Mouse (Mus musculus) T-helper 2 cell (primary cell): ENCODE measurements around the gene Dlgap1.

Source experiments
- in situ Hi-C: fragments of 300-600 bp; cut with MboI, MseI; formaldehyde crosslinking; loops from one replicate; pipeline ENCODE4 v1.15.1; 2025; ENCODE audit warnings: high pct_unique_total_duplicates

The Dlgap1 gene

DNA sequence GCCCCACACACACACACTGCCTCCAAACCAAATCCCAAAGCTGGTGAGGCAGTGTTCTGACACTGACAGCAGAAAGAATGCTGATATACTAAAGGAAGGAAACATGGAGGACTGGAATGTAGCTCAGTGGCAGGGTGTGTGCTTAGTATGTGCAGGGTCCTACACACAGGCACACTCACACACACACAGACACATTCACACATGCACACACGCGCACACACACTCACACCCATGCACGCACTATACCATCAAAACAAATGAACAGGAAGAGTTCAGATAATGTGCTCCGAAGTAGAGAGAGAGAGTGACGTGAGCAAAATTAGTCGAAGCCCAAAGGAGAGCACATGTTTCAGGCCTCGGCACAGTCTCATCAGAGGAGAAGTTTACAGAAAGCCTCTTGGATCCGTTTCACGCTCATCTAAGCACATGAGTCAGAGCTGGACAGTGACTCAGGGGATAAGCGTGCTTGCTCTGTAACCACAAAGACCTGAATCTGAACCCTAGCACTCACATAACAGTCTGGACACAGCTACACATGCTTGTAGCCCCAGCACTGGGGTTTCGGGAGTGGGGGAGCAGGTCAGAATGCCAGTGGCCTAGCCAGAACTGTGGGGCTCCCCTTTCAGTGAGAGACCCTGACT lies 750.9 kb downstream of the Dlgap1 start:
- in situ Hi-C loops, result no loop called here

DNA sequence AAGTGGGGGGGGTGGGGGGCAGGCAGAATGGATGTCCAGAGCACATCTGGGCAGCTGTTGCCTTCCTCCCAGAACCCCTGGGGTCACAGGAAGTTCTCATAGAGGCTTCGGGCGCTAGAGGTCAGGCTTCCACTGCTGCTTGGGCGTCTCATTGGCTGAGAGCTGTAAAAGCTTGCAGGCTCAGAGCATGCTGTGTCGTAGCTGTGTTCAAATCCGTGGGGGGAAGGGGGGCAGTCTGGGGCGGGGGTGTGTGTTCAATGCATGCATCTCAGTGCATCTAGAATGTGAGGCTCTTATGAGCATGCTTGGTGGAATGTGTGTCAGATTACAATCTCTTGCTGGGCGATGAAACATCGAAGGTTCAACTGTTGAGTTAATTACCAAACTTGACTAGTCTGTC lies 751.9 kb downstream of the Dlgap1 start:
- in situ Hi-C loops, result no loop called here

DNA sequence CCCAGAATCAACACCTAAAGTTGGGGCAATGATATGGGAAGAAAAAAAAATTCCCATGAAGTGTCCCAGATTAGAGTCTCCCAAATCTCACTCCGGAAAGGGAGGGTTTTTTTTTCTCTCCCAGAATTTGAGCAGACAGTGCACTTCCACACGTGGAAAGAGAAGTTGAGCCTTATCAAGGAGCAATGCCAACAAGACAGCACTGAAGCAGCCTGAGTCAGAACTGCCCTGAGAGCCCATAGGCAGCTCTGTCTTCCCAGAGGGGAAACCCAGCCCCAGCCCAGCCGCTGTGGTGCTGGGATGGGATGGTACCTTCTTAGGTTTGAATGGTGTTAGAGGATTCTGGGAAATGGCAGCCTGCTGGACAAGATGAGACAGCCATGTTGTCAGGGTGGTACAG lies 753.3 kb downstream of the Dlgap1 start:
- in situ Hi-C loops, result no loop called here

DNA sequence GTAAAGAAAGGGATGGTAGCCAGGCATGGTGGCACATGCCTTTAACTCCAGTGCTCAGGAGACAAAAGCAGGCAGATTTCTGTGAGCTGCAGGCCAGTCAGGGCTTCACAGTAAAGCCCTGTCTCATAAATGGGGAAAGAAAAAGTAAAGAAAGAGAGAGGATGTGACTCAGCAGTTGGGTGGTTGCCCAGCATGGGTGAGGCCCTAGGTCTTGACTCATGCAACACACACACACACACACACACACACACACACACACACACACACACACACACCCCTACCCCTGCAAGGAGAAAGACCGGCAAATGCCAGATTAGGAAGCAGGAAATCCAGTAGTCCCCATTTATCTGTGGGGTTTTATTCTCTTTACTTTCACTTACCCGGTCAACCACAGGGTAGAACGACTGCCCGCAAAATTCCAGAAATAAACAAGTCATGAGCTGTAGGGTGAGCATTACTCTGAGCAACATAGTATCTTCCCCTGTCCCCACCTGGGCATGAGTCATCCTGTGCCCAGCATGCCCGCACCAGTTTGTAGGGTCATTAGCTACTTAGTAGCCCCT lies 759.9 kb downstream of the Dlgap1 start:
- in situ Hi-C loops, result loop anchor here (25.0 kb wide), 1 partner anchor 234 kb away; no protein-coding TSS in a partner anchor

DNA sequence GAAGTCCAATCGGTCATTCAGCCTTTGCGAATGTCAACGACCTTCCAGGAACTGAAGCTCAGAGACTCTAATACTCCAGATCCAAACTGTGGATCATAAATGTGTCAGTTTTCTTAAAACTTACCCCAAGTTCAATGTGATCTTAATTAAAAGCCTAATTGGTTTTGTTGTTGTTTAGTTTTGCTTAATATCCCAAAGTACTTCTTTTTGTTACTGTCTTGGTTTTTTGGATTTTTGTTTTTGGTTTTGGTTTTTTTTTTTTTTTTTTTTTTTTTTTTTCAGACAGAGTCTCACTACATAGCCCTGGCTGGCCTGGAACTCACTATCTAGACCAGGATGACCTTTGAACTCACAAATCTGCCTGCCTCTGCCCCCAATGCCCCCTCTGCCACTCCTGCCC lies 765.9 kb downstream of the Dlgap1 start:
- in situ Hi-C loops, result loop anchor here (25.0 kb wide), 1 partner anchor 228 kb away; no protein-coding TSS in a partner anchor

DNA sequence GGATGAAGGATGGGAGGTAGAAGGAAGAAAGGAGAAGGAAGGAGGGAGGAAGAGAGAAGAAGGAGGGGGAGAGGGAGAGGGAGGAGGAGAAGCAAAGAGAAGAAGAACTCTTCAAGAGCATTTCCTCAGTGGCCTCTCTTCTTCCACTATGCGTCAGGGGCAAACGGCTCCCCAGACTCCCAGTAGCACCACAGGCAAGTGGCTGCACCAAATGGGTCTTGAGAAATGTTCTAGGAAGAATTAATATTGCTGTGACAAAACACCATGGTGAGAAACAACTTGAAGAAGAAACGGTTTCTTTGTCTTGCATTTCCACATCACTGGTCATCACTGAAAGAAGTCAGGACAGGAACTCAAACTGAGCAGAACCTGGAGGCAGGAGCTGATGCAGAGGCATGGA lies 766.5 kb downstream of the Dlgap1 start:
- in situ Hi-C loops, result loop anchor here (25.0 kb wide), 1 partner anchor 227 kb away; no protein-coding TSS in a partner anchor

DNA sequence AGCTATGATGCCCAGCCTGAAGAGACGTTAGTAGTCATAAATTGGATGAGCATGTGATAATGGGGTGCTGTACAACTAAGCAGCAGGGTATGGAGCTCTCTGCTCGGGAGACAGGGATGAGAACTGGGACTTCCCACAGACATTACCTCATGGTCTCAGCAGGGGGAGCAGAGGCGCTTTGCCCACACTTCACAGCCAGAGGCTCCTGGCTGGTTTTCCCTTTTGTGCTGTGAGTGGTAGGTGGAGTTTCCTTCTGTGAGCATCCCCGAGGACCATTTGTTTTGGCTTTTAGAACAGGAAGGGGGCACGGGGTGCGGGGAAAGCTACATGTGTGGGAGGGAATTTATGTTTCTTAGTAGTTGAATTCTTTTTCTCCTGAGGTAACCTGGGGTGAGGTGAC lies 768.6 kb downstream of the Dlgap1 start:
- in situ Hi-C loops, result loop anchor here (25.0 kb wide), 1 partner anchor 225 kb away; no protein-coding TSS in a partner anchor

DNA sequence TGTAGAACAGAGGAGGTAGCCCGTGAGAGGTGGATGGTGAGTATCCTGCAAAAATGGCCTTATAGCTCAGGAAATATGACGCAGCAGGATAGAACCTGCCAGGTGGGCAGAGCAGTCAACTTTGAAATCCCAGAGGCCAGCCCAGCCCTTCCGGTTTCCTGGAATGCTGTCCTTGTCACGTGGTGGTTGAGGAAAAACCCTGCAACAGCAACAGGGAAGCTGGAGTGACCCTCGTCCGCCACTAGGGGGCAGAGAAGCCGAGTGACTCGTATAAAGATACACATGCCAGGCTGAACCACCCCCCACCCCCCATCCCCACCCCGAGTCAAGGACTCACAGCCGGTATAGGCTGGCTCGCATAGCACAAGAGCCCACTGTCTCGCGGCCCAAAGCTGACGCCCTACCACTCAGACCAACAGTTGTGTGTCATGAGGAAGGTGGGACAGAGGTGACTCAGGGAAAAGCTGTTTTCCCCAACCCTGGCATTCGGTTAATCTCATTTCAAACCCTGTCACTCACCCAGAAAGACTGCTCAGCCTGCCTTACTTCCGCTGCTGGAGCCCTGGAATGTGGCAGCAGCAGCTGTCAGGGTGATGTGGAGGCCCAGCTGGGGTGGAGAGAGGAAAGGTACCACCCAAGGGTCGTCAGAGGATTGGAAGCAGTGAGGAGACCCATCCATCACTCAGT lies 769.4 kb downstream of the Dlgap1 start:
- in situ Hi-C loops, result loop anchor here (25.0 kb wide), 1 partner anchor 224 kb away; no protein-coding TSS in a partner anchor

DNA sequence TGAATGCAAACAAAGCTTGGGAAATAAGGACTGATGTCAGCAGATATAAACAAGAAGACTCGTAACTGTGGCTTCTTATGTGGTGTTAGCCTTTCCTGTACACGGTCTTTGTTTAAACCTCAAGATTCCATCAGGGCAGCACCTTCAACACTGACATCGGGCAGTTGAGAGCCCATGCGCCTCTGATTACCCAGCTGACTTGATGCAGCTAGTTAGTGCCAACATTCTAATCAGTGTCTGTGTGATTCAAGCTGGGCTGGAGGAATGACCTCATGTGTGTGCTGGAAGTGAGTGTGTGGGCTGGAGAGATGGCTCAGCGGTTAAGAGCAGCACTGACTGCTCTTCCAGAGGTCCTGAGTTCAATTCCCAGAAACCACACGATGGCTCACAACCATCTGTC lies 770.5 kb downstream of the Dlgap1 start:
- in situ Hi-C loops, result loop anchor here (25.0 kb wide), 1 partner anchor 223 kb away; no protein-coding TSS in a partner anchor

DNA sequence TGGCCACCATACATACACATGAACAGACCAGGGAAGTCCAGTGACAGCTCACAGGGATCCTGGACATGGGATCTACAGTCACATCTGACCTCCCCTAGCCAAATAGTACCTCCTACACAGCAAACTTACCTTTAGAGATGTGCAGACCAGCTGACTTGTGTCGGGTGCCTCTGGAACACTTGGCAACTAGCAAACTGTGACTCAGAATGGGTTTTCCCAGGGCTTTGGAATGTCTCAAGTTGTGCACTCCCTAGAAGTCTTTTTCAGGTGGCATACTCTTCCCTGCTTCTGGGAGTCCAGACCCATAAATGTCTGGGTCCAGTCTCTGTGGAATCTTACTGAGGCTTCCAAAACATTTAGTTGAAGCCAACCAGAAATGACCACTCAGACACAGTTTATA lies 772.8 kb downstream of the Dlgap1 start:
- in situ Hi-C loops, result loop anchor here (25.0 kb wide), 1 partner anchor 221 kb away; no protein-coding TSS in a partner anchor

DNA sequence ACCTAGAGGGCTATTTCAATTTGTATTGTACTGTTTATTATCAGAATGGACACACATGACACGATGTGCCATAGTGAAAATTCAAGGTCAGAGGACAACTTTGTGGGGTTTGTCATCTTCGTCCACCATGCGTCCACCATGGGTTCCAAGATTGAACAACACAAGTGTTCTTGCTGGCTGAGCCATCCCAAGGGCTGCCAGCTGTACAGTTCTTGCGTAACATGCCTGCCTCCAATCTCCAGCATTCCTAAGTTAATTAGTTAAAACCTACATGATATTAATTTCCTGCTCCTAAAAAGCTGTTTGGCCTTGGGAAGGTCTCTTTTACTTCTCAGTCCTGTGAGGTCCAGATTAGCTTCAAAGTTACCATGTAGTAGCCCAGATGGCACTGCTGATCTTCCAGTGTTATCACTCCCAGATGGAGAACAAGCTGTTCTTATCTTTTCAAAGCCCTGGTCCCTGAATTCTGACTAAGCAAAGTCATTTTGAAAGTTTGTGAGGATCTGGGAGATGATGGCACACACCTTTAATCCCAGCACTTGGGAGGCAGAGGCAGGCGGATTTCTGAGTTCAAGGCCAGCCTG lies 775.8 kb downstream of the Dlgap1 start:
- in situ Hi-C loops, result loop anchor here (5.0 to 25.0 kb wide), 2 partner anchors 88 to 218 kb away; no protein-coding TSS in a partner anchor

DNA sequence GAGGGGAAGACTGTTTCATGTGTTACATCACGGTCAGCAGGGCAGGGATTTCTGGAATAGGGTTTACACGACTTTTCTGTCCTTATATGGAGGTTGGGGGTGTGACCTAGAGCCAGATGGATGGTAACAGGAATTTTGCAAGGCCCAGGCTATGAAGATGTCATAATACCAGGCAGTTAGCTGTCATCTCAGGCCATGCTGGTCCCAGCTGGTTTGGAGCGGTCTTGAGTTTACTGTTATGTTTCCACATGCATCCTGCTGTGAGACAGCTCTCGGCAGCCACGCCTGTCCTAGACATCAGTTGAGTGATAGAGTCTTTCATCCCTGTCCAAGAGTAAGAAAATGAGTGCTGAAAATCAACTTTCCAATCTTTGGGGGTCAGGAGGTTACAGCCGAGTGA lies 776.5 kb downstream of the Dlgap1 start:
- in situ Hi-C loops, result loop anchor here (5.0 to 25.0 kb wide), 2 partner anchors 87 to 217 kb away; no protein-coding TSS in a partner anchor

DNA sequence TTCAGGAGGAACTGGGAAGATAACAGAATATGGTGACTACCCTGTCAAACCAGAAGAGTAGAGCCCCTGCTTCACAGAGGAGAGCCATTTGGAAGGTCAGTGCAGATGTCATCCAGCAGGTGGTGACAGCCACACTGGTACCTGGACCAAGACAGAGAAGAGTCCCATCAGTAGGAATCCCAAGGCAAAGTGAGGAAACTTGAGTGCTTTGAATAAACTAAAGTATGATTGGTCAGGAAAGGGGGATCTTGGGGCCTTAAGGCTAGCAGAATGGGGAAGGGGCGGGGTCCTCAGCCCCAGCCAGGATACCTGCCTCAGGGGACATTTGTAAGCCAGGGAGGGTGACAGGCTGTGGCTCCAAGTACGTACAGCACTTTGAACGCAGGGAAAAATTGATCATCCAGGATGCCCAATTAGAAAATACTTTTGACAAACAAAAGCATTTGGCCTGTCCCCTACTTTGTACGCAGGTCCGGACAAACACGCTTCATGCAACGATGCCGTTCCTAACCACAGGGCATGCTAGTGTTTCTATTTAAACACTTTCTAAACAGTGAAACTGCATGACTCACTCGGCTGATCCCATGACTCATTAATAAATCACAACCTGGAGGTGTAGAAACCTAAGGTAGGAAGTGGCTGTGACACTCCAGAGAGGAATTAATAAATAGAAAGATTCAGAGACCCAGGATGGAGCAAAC lies 777.7 kb downstream of the Dlgap1 start:
- in situ Hi-C loops, result loop anchor here (5.0 to 25.0 kb wide), 2 partner anchors 86 to 216 kb away; no protein-coding TSS in a partner anchor

DNA sequence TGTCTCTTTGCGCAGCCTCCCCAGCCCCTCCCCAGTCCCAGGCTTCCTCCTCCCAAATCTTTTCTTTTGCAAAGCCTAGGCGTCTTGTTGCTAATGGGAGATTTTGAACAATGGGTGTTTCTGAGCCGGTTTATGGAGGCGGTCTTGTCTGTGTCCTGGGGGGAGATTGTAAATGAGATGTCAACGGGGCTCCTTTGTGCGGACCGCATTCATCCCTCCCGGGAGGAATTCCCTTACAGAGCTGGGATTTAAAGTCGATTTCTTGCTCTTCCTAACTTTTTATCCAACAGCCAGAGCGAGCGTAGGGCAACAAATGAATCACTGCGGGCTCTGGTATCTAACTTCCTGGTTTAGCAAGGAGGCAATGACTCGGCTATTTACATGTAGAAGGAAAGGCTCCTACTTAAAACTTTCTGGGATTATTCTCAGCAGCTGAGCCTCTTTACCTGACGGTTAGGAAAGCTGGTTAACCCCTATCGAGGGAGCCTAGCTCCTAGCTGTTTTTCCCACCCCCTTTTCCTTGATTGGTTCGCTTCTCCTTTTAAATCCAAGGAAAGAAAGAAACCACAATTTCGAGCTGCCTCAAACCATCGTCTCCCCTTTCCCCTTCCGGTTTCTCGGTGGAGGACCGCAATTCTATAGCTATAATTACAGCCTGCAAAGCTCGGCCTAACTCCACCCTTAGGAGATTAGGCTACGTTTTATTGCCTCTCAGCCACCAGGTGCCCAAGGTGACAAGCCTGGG lies 779.0 kb downstream of the Dlgap1 start:
- in situ Hi-C loops, result loop anchor here (5.0 to 25.0 kb wide), 2 partner anchors 84 to 214 kb away; no protein-coding TSS in a partner anchor

DNA sequence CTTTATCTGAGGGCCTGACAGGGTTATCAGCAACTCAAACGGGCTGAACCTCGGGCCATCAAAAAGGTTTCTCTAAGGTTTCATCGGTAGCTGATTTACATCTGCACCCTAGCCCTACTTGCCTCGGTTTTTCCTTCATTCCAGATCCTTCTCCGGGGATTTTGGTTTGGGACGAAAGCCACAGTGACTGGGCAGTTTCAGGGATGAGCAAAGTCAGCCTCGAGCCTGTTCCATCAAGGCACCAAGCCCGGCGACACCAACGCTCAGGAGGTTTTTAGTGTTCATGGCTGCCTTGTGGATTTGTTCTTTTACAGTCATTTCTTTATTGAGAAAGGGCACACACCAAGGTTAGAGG lies 779.6 kb downstream of the Dlgap1 start:
- in situ Hi-C loops, result loop anchor here (5.0 to 25.0 kb wide), 2 partner anchors 84 to 214 kb away; no protein-coding TSS in a partner anchor

DNA sequence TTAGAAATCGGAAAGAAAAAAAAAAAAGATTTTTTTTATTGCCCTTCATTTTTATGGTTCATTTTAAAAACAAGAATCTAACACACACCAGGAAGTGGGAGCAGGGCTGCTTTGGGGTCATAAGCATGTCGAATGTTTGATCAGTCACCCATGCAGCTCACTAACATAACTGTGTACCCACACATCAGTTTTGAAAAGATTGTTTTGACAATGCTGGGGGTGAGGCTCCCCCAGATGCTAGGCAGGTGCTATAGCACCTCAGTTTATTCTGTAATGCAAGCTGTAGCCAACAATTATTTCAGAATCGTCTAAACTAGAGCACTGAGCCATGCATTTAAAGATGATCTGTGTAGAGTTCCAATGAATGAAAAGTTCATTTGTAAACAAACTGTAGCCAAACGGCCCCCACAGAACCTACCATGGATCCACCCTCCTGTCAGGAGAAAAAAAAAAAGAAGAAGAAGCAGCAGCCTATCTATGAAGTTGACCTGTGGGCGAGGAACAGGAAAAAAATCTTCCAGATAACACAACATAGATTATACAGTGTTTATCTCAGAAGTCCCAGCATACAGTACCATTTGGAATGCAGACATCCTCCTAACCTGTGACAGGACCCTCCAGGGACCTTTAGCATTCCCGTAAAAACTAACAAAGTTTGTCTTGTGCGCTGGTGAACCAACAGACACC lies 780.2 kb downstream of the Dlgap1 start:
- in situ Hi-C loops, result loop anchor here (5.0 to 25.0 kb wide), 2 partner anchors 83 to 213 kb away; no protein-coding TSS in a partner anchor

DNA sequence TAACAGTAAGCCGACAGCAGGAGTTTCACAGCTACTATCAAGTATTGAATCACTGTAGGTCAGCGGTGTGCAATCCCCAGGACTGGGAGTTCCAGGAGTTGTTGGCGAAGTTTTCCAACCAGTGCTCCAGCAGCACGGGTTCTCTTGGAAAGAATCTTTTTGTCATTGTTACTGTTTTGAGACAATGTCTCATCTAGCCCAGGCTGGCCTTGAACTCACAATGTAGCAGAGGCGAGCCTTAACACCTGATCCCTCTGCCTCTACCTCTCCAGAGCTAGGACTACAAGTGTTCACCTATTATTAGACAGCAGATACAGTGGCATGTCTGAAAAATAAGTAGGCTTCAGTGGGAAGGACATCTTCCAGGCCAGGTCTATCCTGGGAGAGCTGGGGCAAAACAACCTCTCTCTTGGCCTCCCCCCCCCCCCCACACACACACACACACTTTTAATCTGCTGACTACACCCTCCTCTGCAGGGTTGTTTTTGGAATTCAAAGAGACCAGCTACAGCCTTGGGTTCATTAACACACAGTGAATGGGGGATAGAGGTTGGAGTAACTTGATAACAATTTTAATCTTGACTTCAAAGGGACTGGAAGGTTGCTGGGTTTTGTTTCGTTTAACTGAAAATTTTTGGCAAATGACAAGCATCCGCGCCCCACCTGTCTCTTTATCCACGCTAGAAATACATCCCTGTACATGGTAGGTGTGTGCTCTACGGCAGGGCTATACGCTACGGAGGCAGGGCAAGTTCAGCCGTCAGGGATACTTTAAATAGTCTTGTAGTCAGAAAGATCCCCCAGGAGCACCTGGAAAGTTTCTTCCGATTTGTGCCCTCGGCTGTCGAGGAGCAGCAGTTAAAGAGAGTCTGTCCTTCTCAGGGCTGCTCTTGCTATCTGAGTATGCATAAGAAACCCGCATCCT lies 781.6 kb downstream of the Dlgap1 start:
- in situ Hi-C loops, result no loop called here

DNA sequence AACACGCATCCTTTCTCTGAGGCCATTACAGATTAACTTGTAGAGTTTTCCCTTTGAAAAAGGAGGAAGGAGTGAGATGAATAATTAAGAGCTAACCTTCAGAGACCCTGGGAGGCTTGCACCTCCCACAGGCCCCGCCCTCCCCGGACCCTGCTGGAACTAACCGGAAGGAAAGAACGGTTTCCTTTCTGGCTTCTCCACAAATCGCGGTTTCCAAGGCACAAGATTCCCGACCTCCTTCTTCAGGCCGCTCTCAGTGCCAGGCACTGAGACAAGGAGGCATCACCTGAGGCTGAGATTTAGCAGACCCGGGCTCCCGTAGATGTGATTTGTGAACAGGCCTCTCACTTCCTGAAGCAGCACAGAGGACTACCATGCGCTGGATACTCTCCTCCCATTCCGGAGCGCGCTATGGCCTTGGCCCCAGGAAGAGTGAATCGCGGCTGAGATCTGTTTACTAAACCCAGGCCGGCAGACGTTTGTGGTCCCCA lies 782.3 kb downstream of the Dlgap1 start:
- in situ Hi-C loops, result no loop called here

DNA sequence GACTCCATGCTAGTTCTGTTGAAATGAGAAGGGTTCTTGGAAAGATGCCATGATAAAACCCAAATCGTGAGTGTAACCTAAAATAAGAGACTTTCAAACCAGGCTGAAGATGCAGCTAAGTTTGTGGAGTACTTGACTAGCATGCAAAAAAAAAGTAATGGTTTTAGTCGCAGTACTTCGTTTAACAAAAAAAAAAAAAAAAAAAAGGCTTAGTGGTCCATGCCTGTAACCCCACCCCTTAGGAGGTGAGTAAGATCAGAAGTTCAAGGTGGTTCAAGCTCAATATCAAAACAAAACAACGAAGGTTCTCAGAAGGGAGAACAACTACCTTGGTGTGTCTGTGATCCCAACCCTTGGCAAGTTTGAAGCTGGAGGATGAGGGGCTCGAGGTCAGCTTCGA lies 782.8 kb downstream of the Dlgap1 start:
- in situ Hi-C loops, result no loop called here
